Mouse (Mus musculus): ENCODE results near the gene Msrb2.

Msrb2 gene

DNA sequence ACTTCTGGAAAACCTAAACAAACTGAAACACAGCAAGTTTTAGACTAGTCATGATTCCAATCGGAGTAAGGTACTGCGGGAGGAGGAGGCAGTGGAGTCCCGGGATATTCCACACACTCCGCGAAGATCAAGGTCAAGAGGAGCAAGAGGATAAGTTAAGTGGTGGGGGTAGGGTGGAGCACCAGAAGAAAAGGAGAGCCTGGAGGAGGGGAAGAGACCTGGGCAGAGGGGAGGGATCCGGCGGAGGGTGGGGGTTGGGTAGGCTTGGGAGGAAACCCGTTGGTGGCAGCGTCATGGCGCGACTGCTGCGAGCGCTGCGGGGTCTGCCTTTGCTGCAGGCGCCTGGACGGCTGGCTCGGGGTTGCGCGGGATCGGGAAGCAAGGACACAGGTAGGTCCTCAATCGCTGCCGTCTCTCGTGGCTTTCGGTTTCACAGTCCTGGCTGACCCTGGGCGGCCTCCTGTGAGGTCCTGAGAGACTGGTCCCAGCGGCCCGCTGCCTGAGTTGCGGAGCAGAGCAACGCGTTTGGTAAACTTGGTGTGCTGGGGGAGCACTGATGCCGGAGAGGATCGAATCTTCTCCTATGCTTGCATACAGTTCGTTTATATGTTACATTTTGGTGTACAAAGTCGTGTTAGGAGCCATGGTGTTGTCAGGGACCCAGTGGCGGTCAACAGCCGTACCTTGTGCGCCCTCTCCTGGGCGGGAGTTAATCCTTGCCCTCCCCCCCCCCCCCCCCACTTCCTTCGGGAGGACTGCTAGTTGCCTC is at the start of gene Msrb2:
Msrb2 (plus strand) TSS at position 51 of the 769 bp plus-strand sequence.
- peak; percentile 45 for DNase-seq (ENCODE audit: low spot score)

DNA sequence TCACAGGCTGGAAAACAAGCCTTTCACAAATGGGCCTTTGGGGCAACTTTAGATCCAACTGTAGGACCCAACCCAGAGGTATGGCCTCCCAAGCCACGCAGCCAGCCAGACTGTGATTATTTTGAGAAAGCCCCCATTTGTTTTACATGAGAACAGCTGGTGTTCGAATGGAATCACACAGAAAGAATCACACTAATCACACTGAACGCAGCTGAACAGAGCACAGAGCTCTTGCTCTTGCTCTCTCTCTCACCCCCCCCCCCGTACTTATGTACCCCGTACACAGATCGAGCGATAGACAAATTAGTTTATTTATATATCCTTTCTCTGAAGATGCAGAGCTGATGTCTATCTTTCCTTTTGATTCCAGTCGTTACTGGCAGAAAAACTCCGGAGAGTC is 48.8 kb upstream of the Msrb2 start:
- DNase-seq (ENCODE audit: low spot score), result no peak

DNA sequence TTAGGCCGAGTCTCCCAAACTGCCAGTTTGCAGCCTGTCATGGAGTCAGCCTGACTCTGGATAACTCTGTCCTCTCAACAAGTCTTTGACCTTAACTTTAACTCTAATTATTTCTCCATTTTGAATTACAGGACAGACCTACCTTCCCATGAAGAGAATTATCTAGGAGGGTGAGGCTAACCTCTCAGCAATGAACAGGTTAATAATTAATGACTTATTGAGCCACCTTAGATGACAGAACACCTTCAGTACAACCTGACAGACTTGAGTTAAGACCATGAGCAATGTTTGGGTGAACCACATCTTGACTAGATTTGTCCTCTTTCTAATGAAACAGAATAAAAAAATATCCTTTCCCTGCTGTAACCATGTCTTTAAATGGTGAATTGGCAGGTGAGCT is 44.9 kb upstream of the Msrb2 start:
- no peak for DNase-seq (ENCODE audit: low spot score)

DNA sequence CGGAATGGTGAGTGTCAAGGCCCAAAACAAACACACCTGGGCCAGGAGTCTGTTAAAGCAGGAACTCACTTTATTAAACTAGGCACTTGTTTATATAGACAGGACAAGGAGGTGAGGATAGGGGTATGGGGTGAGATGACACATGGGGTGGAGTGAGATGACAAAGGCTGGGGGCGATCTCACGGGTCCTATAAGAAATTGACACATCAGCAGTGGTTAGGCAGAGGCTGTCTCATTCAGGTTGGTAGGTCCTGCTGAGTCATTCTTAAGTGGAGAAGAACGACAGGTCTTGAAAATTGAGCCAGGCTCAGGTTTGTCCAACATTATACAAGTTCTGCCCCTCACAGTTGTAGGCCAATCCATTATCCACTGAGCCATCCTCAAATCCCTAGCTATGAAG is 43.4 kb upstream of the Msrb2 start:
- DNase-seq (ENCODE audit: low spot score), result no peak

DNA sequence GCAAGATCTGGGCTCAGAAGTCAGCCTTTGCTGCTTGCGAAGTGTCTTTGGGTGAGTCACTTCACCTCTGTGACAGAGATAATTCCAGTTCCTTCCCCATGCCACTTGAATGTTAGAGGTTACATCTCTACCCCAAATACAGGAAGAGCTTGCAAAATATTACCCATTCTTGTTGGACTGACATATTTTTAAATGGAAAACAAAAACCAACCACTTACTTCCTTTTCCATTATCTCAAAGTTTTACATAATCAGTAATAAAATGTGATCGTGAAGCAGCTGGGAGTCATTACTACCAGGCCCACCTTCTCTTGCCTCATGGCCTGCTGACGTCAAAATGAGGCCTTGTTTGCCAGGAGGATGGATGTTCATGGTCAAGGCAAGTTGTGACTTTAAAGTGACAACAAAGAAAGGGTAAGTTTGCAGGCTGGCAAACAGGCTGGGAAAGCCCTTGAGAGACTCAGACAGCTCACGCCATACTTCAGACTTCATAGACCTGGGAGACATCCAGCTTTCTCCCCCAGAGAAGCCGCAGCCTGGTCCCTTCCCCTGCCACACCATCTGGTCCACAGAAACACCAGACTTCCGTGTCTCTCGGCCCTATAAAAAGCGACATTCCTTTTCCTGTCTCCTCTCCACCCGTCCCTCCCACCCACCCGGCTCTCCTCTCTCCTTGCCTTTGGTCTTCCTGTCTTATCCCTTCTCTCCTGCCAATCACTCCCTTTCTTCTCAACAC is 27.2 kb upstream of the Msrb2 start:
- no peak for DNase-seq (ENCODE audit: low spot score)

DNA sequence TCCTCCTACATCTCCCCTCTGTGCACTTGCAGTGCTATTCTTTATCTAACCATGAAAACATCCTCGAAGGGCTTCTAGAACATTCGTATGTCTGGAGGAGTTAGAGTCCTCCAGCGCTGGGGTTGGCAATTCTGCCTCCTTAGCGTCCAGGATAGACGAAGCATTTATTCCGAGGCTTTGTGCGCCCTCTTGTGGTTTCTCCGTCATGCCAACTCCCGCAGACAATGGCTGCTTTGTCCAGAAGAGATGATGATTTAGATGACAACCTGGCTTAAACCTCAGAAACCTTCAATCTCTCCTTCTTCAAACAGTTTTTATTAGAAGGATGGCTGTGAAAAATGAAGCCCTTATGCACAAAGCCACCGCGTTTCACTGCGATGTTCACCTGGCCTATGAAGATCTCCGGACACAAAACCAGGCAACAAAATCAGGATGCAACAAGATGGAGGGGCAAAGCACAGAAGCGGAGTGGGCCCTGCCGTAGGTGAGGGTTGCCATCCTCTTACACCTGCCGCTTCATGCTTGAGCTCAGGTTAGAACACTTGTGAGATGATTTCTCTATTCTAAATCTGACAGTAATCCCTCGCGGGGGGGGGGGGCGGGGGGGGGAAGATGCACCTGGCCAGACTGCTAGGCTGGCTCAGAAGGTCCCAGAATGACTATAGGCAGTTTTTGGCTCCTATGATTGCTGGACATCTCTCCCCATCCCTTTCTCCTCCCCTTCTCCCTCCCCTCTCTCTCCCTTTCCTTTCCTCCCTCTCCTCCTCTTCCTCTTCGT is 26.4 kb upstream of the Msrb2 start:
- peak; percentile 62 for DNase-seq (ENCODE audit: low spot score)

DNA sequence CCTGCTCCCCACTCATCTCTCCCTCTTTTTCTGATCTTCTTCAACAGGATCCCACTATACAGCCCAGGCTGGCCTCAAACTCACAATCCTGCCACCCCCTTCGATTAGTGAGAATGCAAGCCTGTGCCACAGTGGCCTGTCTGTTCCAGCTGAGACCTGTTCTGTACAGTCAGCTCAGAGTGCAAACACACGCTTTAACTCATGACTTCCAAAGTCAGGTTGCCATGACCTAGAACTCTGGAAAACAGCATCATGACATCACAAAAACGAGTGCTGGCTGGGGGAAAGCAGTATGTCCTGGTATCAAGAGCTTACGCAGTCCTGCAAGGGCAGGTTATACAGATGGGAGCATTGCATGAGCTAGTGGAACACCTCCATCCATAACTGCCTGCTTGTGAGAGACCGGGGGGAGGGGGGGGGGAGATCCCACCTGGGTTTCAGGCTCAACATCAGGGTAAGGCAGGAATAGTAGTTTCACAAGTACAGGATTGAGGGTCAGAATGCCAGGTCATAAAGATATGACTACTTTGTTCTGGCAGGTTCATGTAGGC is 25.8 kb upstream of the Msrb2 start:
- no peak for DNase-seq (ENCODE audit: low spot score)

DNA sequence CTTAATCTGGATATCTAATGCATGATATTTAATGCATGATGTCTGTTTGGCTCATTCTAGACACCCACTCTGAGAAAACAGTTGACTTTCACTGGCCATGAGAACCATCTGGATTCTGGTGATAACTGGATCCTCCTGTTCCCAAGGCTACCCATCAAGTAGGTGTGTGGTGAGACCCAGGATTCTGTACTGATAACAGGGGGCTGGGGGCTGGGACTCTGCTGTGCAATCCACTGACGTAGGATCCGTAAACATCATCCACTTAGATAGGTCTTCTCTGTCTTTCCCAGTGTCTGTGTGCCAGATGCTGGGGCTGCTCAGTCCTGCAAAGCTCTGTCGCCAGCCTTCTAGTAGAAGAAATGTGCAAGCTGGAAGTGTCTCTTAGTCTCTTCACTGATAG is 22.8 kb upstream of the Msrb2 start:
- no peak for DNase-seq (ENCODE audit: low spot score)

DNA sequence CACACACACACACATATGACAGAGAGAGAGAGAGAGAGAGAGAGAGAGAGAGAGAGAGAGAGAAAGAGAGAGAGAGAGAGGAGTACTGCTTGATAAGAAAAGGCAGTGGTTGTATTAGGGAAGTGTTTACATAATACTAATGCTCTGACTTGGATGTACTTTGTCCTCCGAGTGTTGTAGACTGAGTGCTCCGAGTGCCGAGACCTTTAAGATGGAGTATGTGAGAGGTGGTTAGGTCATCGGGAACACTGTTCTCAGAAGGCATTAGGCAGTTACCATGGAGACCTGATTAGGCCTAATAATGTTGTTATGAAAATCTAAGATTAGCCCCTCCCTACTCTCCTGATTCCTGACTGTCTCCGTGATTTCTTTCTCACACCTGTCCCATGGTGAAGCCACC is 21.1 kb upstream of the Msrb2 start:
- no peak for DNase-seq (ENCODE audit: low spot score)

DNA sequence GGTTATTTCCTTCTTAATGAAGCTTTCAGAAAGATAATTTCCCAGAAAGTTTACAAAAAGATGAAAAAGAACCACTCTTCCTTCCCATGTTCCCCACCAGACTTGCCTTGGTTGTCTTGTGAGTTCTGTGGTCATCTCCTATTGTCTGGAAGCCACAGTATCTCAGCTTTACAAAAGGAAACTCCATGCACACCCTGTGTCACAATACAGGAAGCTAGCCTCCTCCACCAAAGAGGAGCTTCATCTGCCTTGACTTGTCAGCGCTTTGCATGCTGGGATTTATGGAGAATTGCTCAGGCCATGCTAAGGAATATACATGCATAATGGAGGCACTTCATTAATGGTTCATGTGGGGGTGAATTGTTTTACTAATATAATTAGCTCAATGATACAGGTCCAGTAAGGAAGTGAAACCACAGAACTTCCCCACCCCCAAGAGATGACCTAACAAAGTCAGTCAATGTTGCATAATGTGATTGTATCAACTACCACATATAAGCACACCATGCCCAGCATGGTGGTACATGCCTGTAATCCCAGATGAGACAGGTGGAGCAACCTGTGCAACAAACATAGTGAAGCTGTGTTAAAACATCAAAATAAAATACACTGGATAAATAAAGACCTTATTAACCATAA is 19.5 kb upstream of the Msrb2 start:
- no peak for DNase-seq (ENCODE audit: low spot score)

DNA sequence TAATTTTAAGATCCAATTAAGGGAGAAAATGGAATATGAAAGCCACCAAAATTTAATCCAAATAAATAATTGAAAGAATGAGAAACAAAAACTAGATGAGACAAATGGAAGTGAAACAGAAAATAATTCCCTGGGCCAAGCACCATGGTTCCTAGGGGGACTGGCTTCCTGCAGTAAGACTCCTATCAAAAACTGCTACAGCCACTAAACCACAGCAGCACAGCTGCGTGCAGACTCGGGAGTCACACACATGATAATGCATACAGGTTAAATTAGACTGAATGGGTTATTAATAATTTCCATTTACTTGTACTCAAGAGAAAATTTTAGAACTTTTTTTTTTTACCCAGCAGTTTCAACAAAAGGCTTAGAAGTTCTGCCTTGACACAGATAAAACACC is 18.1 kb upstream of the Msrb2 start:
- no peak for DNase-seq (ENCODE audit: low spot score)

DNA sequence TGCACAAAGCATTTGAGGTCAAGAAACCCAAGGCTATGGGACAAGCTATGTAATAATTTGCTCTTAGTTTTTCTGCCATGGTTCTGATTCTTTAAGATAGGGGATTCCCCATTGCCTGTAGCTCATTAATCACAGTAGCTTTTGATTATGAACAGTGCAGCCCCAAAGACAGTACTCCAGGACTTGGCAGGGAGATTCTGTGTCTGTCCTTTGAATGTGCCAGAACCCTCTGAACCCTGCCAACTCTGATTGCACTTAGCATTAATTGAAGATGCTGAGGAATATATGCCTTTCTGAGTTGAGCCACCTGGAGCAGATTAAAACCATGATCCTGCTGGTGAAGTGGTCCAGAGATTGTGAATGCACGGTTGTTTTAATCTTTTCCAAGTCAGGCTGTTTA is 8.4 kb upstream of the Msrb2 start:
- no peak for DNase-seq (ENCODE audit: low spot score)

DNA sequence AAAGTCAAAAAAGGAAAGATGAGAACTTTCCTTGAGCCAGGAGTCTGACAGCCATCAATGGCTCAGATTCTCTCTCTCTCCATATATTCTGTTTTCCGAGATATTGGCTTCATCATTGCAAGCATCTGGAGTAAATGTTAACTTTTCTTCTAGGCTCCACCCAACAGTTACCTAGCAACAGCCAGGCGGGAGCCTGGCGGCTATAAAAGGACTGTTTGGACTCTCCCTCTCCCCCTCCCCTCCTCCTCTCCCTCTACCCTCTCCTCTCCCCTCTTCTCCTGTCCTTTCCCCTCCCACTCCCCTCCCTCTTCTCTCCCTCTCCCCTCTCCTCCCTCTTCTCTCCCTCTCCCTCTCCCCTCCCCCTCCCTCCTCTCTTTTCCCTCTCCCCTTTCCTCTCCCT is 4.8 kb upstream of the Msrb2 start:
- no peak for DNase-seq (ENCODE audit: low spot score)

DNA sequence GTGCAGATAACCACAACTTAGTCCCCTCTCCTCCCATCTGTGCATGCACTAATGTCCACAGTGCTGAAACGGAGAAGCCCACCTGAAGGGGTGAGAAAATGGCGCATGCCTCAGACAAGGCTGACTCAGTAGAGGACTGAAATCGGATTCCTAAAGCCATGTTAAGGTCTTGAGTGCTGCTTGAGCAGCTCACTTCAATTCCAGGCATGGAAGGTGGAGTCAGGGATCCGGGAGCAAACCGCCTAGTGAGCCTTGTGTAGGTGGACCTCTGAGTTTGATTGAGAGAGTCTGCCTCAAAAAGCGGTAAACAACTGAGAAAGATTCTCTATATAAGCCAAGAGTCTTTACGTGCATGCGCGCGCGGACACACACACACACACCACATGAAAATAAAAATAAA is 4.1 kb upstream of the Msrb2 start:
- no peak for DNase-seq (ENCODE audit: low spot score)

DNA sequence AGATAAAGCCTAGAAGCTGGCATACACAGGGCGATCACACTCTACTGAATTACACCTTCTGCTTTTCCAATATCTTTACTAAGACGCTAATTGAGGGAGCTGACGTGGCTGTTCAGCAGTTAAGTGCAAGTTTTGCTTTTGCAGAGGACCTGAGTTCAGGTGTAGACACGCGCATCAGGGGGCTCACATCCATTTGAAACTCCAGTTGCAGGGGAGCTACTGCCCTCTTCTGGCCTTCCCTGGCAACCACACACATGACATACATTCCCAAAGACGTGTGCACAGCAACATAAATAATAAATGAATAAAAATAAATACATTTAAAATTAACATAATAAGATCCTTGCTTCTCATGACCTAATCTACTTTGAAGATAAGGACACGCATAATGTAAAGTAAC is 2.5 kb downstream of the Msrb2 start:
- DNase-seq (ENCODE audit: low spot score), result no peak

DNA sequence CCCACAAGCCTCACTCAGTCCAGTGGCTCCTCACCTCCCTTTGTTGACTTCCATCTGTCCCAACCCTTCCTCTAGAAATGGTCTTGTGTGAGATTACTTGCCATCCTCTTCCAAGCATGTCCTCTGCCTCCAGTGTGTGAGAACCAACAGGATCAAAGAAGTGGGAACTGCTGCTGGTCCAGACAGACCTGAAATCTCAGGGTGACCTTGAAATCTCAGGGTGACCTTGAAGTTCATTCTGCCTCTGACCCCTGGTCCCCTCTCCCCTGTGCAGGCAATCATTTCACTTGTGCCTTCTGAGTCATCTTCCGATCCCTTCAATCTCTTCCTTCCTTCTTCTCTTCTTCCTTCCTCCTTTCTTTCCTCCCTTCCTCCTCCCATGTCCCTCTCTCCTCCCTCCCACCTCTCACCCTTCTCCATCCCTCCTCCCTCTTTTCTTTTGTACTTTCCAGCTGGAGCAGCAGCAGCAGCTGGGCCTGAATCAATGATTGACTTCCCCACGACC is 9.3 kb downstream of the Msrb2 start:
- no peak for DNase-seq (ENCODE audit: low spot score)

DNA sequence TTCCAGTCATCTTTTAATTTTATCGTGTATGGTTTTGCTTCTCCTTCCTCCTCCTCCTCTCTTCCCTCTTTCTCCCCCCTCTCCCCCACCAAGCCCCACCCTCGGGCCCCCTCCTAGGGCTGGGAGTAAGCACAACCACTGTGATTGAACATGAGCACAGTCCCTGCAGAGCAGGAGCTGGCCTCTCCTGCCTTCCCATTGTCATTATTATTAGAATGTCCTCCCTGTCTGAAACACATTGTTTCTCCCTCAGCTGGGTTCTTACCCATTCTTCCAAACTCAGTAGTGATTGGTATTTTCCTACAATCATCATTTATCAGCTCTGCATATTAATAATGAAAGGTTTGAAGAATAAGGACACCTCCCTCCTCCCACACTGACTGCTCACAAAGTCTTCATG is 9.7 kb downstream of the Msrb2 start:
- no peak for DNase-seq (ENCODE audit: low spot score)

DNA sequence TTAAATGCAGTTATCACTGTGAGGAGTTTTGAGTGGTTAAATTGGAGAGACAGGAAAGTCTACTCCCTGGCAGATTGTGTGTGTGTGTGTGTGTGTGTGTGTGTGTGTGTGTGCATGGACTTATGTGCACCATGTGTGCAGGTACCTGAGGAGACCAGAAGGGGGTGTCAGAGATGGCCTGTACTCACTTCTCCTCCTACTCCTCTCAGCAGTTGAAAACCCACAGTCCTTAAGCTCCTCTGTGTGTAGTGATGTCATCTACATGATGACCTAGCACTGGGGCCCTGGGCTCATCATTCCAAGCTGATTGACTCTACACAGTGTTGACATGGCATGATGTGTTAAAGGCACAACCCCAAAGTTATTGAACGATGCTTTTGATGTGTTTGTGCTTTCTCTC is 11.0 kb downstream of the Msrb2 start:
- DNase-seq (ENCODE audit: low spot score), result no peak

DNA sequence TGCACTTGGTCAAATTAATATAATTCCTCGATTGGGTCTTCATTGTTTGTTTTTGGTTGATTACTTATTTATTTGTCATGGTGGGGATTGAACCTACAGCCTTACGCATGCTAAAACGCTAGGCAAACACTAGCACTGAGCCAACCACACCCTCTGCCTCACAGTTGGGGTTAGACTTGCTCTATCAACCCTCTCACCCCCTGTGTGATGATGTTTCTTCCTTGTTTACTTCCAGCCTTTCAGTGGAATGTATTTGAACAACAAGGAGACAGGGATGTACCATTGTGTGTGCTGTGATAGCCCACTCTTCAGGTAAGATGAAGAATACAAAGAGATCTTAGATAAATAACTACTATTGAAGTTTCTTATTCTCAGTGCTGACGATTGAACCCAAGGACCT is 11.8 kb downstream of the Msrb2 start:
- DNase-seq (ENCODE audit: low spot score), result no peak

DNA sequence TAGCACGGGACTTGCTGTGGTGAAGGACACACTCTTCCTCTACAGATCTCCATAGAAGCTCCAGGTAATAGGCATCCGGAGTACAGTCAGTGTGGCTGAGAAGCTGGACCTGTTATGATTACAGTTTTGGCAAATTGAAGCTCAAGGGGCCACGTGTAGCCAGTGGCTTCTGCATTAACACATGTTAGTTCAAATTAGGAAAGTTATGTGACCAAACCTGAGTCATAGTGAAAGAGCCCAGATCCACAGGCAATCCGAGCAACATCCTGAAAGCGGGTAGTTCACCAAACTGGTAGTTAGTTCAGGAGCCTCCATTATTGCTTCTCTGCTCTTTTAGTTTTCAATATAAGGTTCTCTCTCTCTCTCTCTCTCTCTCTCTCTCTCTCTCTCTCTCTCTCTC is 14.5 kb downstream of the Msrb2 start:
- no peak for DNase-seq (ENCODE audit: low spot score)

DNA sequence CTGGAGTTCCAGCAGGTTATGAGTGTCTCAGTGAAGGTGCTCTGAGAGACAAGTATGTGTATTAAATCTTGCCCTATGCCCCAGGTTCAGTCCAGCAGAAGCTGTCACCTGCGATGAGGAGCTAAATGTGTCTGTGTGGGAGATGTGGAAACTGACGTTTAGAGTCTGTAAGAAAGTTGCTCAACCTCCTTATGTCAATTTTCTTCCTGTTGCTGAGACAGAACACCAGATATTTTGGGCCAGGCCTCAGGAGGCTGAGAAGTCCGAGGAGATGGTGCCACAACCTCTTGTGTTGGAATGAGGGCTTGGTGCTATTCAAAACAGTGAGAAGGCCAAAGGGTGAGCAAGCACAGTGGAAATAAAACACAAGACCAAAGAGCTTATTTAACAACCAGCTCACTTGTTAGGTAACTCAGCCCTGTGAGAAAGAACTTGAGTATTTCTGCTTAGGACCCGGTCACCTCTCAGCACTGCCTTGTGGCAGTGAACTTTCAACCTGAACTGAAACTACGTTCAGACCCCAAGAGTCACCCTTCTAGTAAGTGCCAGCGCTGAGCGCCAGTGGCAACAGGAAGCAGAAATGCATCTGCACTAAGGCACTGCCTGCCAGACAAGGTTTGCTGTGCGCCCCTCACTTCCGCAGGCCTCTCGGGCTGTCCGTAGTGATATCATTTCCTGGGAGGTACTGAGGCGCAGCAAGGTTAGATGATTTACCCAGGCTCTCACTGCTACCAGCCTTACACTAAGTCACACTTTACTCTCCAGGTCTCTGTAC is 17.3 kb downstream of the Msrb2 start:
- DNase-seq (ENCODE audit: low spot score), result no peak
